Mouse (Mus musculus) bone marrow macrophage, adult 2 months (primary cell): ENCODE results near the gene Otp.

Source experiments
- CTCF ChIP-seq: IDR thresholded peaks from 2 replicates; pipeline ENCODE4 v1.5.1; 2012; ENCODE audit warnings: low read depth, mild to moderate bottlenecking, low read length, moderate library complexity
- POLR2A ChIP-seq: IDR thresholded peaks from 2 replicates; pipeline ENCODE4 v1.6.1; 2012; ENCODE audit warnings: mild to moderate bottlenecking, low read depth, low read length, borderline replicate concordance

GRCm38 (mm10) chr13:94912961-94913360, 37.6 kb downstream of the Otp start:
- TF ChIP-seq CTCF (no peak), POLR2A (no peak)
